Mouse (Mus musculus) hindbrain, embryonic 15.5 days (tissue): ENCODE results near the gene Gm11214. TPM values are rescaled to one million over a fixed set of nuclear protein-coding genes. Genes with fewer than 3 reads are reported as not detected.

Experiments used
- ATAC-seq: fragments of 200-750 bp; cut with Nextera tagmentation; 2 replicates; pipeline ENCODE4 v1.8.0; 2017; ENCODE audit warnings: low read depth, moderate number of reproducible peaks, moderate TSS enrichment; ENCODE audit not compliant: low FRiP score
- H3K27ac ChIP-seq: fragments of 300-500 bp; sonication (generic); replicated peaks from 2 replicates; pipeline ENCODE4 v1.5.1; 2015; ENCODE audit warnings: mild to moderate bottlenecking, inconsistent platforms
- H3K27me3 ChIP-seq: fragments of 300-500 bp; sonication (generic); 2 replicates; pipeline ENCODE4 v1.6.1; 2015; ENCODE audit warnings: control low read depth, inconsistent platforms
- H3K36me3 ChIP-seq: fragments of 300-500 bp; sonication (generic); 2 replicates; pipeline ENCODE4 v1.6.1; 2015; ENCODE audit warnings: control low read depth, inconsistent platforms
- H3K4me1 ChIP-seq: fragments of 300-500 bp; sonication (generic); replicated peaks from 2 replicates; pipeline ENCODE4 v1.6.1; 2015; ENCODE audit warnings: control low read depth, inconsistent platforms
- H3K4me2 ChIP-seq: fragments of 300-500 bp; sonication (generic); 2 replicates; pipeline ENCODE4 v1.6.1; 2015; ENCODE audit warnings: moderate library complexity, mild to moderate bottlenecking, inconsistent platforms
- H3K4me3 ChIP-seq: fragments of 300-500 bp; sonication (generic); 2 replicates; pipeline ENCODE4 v1.5.1; 2015; ENCODE audit warnings: mild to moderate bottlenecking, inconsistent platforms
- H3K9ac ChIP-seq: fragments of 300-500 bp; sonication (generic); 2 replicates; pipeline ENCODE4 v1.6.1; 2015; ENCODE audit warnings: inconsistent platforms
- H3K9me3 ChIP-seq: fragments of 300-500 bp; sonication (generic); 2 replicates; pipeline ENCODE4 v1.6.1; 2016; ENCODE audit warnings: control low read depth, inconsistent platforms
- WGBS: fragments of 180-500 bp; shearing (Covaris S2); methylation state at CpG from one replicate; pipeline ENCODE4 v1.1.7; 2015; 5-methylcytosine and 5-hydroxymethylcytosine counted together
- polyA plus RNA-seq: library from polyadenylated mRNA; unstranded; fragments of >200 nt; fragmentation: Nextera tagmentation; extraction: Ambion mirVana; gene quantifications from 2 replicates; pipeline ENCODE4 v1.2.1, GENCODE M21; 2015

Gene Gm11214
- not detected in 2 replicates for polyA plus RNA-seq

DNA sequence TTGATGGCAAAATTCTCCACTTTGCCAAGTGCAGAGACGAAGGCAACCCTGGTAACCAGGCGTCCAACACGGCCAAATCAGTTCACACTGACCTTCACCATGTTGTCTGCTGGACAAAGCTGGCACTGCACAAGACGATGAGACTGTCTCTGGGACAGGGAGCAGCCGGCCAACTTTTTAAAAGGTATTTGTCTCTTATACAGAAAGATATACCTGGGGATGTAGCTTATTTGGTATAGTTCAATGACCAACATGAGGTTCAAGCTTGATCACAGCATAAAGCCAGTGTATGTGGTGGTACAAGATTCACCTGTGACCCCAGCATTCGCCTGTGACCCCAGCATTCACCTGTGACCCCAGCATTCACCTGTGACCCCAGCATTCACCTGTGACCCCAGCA is at the start of gene Gm11214:
Gene Gm11214, minus strand, starts transcription at position 101 of the 400 bp plus-strand sequence.
- no peak within 1 kb of the TSS for H3K27ac ChIP-seq
- H3K4me1 ChIP-seq: no peaks in the 10 kb centered on the region
- ATAC-seq: no peak
- 0 out of 2 replicates have a peak, but pooled peaks cover 5% of the 10 kb centered on the region for H3K27me3 ChIP-seq
- no peaks in the 10 kb centered on the region for H3K36me3 ChIP-seq
- WGBS: 96% methylated on average over 6 of the region's 6 CpGs
- H3K4me3 ChIP-seq: no peak within 1 kb of the TSS
- no peak within 1 kb of the TSS for H3K4me2 ChIP-seq
- no peak within 1 kb of the TSS for H3K9ac ChIP-seq
- H3K9me3 ChIP-seq: no peaks in the 10 kb centered on the region

DNA sequence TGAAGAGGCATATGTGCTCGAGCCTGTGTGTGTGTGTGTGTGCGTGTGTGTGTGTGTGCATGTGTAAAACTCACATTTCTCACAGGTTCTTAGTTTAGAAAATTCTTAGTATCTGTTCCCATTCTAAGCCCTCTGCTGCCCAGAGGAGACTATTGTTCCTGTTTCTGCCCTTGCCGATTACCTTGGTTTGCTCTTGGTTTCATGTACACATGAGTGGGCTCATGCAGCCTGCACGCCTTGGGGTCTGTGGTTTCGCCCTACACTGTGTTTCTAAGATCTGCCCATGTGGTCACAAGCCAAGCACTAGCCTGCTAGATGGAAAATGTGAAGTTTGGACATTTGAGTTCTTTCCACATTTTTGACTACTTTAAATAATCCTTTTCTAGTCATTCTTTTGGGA is 48.7 kb upstream of the Gm11214 start:
- 92% methylated on average over 5 of the region's 5 CpGs for WGBS

DNA sequence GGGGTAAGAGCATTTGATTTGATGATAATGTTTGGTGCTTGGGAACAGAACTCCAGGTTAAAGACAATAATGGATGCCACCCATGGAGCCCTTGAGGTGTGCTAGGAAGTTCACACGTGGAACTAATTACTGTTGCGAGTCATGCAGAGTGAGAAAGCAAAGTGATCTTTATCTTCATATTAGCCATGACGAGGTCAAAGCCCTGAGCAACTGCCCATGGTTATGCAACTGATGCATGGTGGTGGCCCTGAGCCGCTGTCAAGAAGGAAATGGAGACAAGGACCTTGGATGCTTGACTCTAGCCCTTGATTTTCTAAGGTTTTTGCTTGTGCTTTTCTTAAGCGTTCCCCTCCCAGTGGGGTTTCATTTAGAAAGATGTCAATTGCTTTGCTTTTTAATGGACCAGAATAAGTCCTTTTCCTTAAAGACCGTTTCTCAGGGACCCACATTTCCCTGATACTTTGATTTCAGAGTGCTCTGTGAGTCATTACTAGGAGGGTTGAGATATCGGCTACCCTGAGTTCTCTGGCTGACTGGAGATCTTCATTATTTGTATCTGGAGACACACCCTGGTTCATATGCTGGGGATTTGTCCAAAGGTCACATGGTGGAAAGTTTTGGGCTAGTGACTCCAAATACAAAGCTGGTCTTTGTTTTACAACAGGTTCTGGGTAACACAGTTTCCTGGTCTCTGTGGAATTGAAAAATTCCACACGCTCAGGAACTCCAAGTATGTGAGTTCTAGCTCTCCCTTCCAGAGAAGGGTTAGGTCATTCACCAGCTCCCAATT is 47.4 kb upstream of the Gm11214 start:
- Histone ChIP-seq H3K4me1 (no peaks in the 10 kb centered on the region), H3K4me3 (no peak overlapping the region), H3K36me3 (no peaks in the 10 kb centered on the region), H3K9me3 (no peaks in the 10 kb centered on the region), H3K27me3 (no peaks in the 10 kb centered on the region), H3K9ac (no peak overlapping the region), H3K27ac (no peak overlapping the region), H3K4me2 (no peak overlapping the region)
- 57% methylated on average over 8 of the region's 8 CpGs for WGBS
- ATAC-seq: no peak

More for the DNA sequence above, 48.7 kb upstream of the Gm11214 start:
- Histone ChIP-seq H3K4me2 (no peak overlapping the region), H3K9ac (no peak overlapping the region), H3K4me3 (no peak overlapping the region), H3K27me3 (no peaks in the 10 kb centered on the region), H3K27ac (no peak overlapping the region), H3K9me3 (no peaks in the 10 kb centered on the region), H3K36me3 (no peaks in the 10 kb centered on the region), H3K4me1 (no peaks in the 10 kb centered on the region)
- no peak for ATAC-seq

DNA sequence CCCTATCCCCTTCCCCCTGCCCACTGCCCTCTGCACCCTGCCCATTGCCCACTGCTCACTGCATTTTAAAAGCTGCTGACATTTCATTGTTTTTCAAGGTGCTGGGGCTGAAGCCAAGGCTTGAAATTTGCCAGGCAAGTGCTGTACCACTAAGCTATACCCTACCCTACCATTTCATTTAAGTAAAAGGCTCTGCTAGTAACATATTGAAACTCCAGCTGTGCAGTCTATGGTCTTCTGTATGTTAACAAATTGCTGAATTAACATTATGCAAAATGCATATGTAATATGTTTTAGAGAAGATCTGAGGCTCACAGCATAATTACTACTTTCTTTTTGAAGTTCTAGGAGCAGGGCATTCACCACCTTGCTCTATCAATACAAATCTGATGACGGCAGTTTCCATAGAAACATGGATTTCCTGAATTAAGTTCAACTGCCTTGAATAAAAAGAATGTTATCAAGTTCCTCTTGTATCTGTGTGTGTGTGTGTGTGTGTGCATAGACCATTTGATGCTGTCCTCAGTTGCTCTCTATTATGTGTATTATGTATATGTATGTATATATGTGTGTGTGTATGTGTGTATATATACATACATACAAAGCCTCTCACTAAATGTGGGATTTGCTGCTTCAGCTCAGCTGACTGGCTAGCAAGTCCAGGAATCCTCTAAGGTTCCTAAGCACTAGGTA is 43.2 kb upstream of the Gm11214 start:
- H3K4me3 ChIP-seq: no peak overlapping the region
- ATAC-seq: no peak
- H3K27me3 ChIP-seq: no peaks in the 10 kb centered on the region
- no peaks in the 10 kb centered on the region for H3K36me3 ChIP-seq
- no peak overlapping the region for H3K4me2 ChIP-seq
- H3K27ac ChIP-seq: no peak overlapping the region
- H3K4me1 ChIP-seq: no peaks in the 10 kb centered on the region
- H3K9ac ChIP-seq: no peak overlapping the region
- 65% methylated on average over 1 of the region's 1 CpGs for WGBS
- H3K9me3 ChIP-seq: no peaks in the 10 kb centered on the region

DNA sequence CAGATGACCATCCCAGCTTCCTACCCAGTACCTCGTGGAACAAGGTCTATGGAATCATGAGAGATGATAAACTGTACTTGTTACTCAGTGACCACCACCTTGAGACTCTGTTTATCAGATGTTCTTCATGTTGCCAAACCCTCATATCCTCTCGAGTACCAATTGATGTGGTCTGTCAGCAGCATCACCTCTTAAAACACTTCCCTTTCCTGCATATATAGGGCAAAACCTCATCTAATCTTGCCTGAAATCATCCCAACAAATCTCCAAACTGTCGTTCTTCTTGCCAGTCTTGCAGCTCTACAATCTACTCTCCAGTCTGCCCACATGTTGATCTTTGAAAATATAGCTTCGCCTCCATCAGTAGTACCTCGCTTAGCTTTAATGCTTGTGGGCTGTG is 41.1 kb upstream of the Gm11214 start:
- ATAC-seq: no peak
- Histone ChIP-seq H3K9ac (no peak overlapping the region), H3K4me2 (no peak overlapping the region), H3K4me3 (no peak overlapping the region), H3K36me3 (no peaks in the 10 kb centered on the region), H3K4me1 (no peaks in the 10 kb centered on the region), H3K9me3 (no peaks in the 10 kb centered on the region), H3K27ac (no peak overlapping the region), H3K27me3 (no peaks in the 10 kb centered on the region)
- WGBS: 84% methylated on average over 5 of the region's 5 CpGs

DNA sequence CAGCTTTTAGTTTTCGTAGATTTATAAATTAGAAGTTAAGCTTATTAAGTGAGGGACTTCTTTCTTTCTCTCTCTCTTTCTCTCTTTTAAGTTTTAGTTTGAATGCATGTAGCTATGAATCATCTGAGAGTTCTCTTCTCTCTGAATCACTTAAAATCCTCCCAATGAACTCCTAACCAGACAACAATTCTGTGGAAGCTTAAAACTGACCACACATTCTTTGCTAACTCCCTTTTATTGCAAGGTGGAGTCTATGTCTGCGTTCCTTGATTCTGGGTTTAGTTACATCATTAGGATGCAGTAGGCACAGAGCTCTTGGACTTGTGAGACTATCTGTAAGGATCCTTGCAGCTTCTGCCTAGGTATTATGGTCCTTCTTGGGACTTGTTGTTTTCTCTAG is 40.5 kb upstream of the Gm11214 start:
- WGBS: 91% methylated on average over 2 of the region's 2 CpGs
- Histone ChIP-seq H3K9me3 (no peaks in the 10 kb centered on the region), H3K4me3 (no peak overlapping the region), H3K9ac (no peak overlapping the region), H3K4me1 (no peaks in the 10 kb centered on the region), H3K27me3 (no peaks in the 10 kb centered on the region), H3K36me3 (no peaks in the 10 kb centered on the region), H3K4me2 (no peak overlapping the region), H3K27ac (no peak overlapping the region)
- ATAC-seq: no peak

DNA sequence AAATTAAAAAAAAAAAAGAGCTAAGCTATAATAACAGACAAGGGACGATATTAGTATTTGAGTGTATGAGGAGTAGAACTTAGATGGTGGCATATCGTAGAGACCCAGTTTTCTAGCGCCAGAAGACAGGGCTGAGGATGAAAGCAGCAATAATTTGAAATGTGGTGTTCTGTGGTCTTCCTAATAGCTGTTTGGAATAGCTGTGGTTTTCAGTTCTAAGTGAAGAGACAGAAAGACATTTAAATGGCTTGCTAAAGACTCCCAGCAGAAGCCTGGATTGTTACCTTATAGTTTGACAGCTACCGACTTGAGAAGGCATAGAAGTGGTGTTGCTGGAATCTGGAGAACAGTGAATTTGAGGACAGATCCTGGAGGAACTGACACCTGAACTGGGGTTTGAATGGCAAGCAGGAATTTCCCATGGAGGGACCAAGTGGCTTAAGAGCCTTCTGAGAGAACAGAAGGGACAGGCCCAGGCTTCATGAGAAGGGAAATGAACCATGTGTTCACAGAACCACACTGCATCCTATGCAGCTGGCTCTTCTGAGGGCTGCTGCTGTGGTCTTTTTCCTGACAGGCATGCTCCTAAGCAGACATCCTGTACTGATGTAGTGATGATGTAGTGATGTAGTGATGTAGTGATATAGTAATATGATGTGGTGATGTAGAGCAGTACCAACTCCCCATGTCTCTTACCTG is 39.0 kb upstream of the Gm11214 start:
- Histone ChIP-seq H3K4me3 (no peak overlapping the region), H3K4me1 (no peaks in the 10 kb centered on the region), H3K27me3 (no peaks in the 10 kb centered on the region), H3K9me3 (no peaks in the 10 kb centered on the region), H3K9ac (no peak overlapping the region), H3K4me2 (no peak overlapping the region), H3K36me3 (no peaks in the 10 kb centered on the region), H3K27ac (no peak overlapping the region)
- 96% methylated on average over 4 of the region's 4 CpGs for WGBS
- ATAC-seq: no peak

DNA sequence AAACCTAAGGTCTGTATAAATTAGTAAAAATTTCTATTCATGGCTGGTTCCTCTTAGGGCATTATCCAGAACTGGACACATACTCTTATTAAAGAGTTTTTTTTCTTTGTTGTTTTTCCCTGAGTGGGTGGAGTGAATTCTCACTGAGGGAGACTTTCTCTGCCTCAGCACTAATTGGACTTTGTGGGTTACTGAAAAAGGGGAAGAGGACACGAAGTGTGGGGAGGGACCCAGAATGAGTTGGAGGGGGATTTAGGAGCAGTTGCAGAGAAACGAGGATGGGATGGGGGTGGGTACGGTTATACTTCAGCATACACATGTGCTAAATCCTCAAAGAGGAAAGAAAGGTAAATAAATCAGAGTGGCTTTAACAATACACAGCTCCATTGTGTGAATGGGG is 36.6 kb upstream of the Gm11214 start:
- H3K4me3 ChIP-seq: no peak overlapping the region
- H3K9ac ChIP-seq: no peak overlapping the region
- no peaks in the 10 kb centered on the region for H3K36me3 ChIP-seq
- no peak for ATAC-seq
- no peak overlapping the region for H3K27ac ChIP-seq
- H3K4me1 ChIP-seq: no peaks in the 10 kb centered on the region
- H3K4me2 ChIP-seq: no peak overlapping the region
- no peaks in the 10 kb centered on the region for H3K9me3 ChIP-seq
- WGBS: 75% methylated on average over 3 of the region's 3 CpGs
- H3K27me3 ChIP-seq: no peaks in the 10 kb centered on the region

DNA sequence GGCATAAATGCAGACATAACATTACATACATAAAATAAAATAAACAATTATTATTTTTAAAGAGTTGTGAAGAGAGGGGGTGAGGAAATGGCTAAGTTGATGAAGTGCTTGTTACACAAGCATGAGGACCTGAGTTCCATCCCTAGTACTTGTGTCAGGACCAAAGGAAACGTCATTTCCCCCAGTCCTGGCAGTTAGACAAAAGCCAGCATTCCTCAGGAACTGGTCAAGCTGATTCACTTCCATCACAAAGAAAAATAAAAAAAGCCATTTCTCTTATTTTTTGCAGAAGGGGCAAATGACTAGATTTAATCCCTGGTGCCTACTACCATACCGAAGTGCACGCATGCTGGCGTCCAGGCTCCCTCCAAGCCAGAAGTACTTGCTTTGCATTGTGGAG is 33.7 kb upstream of the Gm11214 start:
- H3K36me3 ChIP-seq: no peaks in the 10 kb centered on the region
- H3K4me3 ChIP-seq: no peak overlapping the region
- no peaks in the 10 kb centered on the region for H3K9me3 ChIP-seq
- no peak overlapping the region for H3K27ac ChIP-seq
- H3K9ac ChIP-seq: no peak overlapping the region
- H3K4me1 ChIP-seq: no peaks in the 10 kb centered on the region
- WGBS: 85% methylated on average over 4 of the region's 4 CpGs
- H3K4me2 ChIP-seq: no peak overlapping the region
- ATAC-seq: no peak
- no peaks in the 10 kb centered on the region for H3K27me3 ChIP-seq

DNA sequence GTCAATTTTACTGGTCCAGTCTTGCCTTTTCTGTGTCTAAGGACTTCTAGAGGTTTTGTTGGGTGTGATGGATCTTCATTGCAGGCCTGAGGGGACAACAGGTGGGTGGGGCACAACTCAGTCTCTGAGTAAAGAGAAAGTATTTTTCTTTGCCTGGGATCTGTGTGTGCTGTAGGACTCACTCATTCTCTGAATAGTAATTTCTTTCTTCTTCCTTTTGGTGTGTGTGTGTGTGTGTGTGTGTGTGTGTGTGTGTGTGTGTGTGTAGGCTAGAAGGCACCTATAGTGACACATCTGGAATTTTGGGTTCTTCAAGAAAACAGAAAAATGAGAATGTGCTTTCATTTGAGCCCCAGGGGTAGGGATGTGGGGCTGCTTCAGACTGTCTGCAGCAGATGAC is 29.2 kb upstream of the Gm11214 start:
- Histone ChIP-seq H3K27ac (no peak overlapping the region), H3K27me3 (no peaks in the 10 kb centered on the region), H3K4me3 (no peak overlapping the region), H3K4me1 (no peaks in the 10 kb centered on the region), H3K4me2 (no peak overlapping the region), H3K9ac (no peak overlapping the region), H3K9me3 (no peaks in the 10 kb centered on the region), H3K36me3 (no peaks in the 10 kb centered on the region)
- no peak for ATAC-seq

DNA sequence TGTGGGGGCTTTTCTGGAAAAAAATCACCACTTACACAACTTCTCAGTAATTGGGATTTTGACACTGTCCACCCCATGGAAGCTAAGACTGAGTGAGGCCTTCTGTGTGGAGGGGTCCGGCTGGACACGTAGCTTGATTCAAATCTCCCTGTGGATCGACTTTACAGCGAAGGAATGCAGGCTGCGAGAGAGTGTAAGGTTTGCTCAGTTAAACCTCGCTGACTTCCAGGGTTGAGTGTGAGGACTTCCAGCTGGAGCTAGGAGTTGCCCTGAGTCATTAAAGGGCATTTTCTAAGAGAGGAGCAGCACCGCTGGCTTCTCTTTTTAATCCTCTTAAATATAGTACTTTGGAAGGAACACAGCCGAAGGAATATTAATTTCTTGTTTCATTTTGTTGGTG is 24.2 kb upstream of the Gm11214 start:
- no peak overlapping the region for H3K9ac ChIP-seq
- no peaks in the 10 kb centered on the region for H3K4me1 ChIP-seq
- H3K4me3 ChIP-seq: no peak overlapping the region
- 87% methylated on average over 8 of the region's 8 CpGs for WGBS
- no peak for ATAC-seq
- no peaks in the 10 kb centered on the region for H3K36me3 ChIP-seq
- no peak overlapping the region for H3K4me2 ChIP-seq
- no peaks in the 10 kb centered on the region for H3K9me3 ChIP-seq
- no peak overlapping the region for H3K27ac ChIP-seq
- no peaks in the 10 kb centered on the region for H3K27me3 ChIP-seq

DNA sequence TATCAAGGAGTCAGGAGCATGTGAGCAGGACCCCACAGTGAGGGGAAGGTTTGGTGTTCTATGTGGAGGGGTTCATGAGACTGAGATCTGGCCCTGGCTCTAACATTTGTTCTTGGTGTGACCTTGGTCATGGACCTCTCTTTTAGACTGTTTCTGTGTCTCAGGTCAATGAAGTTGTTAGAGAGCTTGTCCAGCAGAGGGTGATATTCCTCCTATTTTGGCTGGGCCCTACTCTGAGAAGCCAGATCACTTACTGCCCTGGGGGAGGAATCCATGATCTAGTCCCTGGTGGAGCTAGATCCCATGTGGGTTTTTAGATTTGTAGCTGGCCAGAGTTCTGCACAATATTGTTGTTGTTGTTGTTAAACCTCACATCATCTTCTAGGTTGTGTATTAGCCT is 23.0 kb upstream of the Gm11214 start:
- Histone ChIP-seq H3K9me3 (no peaks in the 10 kb centered on the region), H3K27ac (no peak overlapping the region), H3K27me3 (no peaks in the 10 kb centered on the region), H3K9ac (no peak overlapping the region), H3K36me3 (no peaks in the 10 kb centered on the region), H3K4me3 (no peak overlapping the region), H3K4me1 (no peaks in the 10 kb centered on the region), H3K4me2 (no peak overlapping the region)
- no peak for ATAC-seq
